Mouse (Mus musculus) thymus, postnatal 4 days (tissue): ENCODE measurements at regions not wholly inside any gene's neighbourhood (a gene's known extent, or its start where the extent isn't known, plus 50 kb on each side); places are given as distances from the start of the nearest gene placed in this dataset.
"Not testable (repeated sequence)": the region's sequence is repeated elsewhere in the genome, so short reads cannot be mapped to it uniquely, and the experiment has no call there.

ENCODE experiments used
- DNase-seq: peaks from one replicate; pipeline ENCODE4 v3.0.0; 2021

- no peak for DNase-seq
Measured at GRCm38 (mm10) chr11:22573166-22573565, 61.3 kb downstream of the Tmem17 start.

- no peak for DNase-seq
Measured at GRCm38 (mm10) chr11:22573802-22574201, 61.9 kb downstream of the Tmem17 start.

- DNase-seq: no peak
Measured at GRCm38 (mm10) chr11:22574506-22574905, 62.6 kb downstream of the Tmem17 start.

DNA sequence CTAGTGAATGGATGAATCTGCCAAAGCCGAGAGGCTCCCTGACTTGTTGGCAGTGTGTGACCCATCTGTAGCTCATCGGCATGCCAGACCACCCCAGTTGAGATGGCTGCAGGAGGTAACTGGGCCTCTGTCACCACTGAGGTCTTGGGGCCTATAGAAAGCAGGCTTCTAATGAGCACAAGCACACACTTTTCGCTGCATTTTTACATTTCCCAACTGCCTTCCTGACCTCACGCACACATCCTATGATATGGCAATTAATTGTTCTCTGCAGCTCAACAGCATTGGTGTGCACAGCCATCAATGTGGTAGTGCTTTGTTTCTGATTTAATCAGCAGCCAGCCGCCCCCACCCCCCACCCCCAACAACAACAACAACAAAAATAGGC lies 72.2 kb downstream of the Tmem17 start:
- DNase-seq: no peak

- DNase-seq: no peak
Measured at GRCm38 (mm10) chr11:22584488-22585158, 72.7 kb downstream of the Tmem17 start.

DNA sequence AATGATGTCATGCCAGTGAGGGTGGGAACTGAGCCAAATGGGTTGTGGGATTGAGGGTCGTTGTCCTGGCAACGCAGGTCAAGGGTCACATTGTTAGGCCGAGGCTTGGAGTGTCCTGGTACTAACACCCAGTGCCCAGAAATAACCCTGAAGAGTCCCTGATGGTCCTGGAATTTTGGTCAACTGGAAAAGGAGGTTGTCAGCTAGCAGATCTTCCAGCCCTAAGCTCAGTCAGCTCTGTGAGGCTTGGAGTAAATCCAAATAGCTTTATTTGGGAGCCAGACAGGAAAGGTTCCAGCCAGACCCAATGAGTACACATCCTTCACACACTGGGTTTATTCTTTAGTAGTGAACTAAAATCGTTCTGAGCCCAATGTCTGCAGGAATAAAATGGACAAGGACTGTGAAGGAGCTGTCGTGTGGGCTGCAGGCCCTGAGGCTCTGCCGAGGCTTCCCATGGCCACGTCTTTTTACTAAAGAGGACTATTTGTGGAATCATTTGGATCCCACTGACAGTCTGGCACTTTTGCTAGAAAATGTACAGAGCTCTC lies 75.9 kb downstream of the Tmem17 start:
- no peak for DNase-seq

- no peak for DNase-seq
Measured at GRCm38 (mm10) chr11:22588546-22588945, 76.7 kb downstream of the Tmem17 start.

DNA sequence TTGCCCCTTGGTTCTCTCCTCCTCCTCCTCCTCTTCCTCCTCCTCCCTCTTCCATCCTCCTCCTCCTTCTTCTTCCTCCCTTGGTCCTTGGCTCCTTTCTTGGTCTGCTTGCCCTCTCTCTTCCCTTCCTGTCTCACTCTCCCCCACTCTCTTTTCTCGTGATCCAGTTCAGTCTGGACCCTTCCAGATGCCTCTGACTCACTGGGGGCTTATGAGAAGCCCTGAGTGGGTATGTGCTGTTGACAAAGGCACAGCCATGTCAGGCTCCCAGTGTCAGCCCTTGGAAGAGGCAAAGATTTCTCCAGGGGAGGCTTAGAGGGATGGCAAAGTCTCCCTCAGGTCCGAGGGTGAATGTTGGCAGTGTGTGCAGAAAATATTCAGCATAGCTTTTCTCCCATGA lies 78.0 kb downstream of the Tmem17 start:
- no peak for DNase-seq

DNA sequence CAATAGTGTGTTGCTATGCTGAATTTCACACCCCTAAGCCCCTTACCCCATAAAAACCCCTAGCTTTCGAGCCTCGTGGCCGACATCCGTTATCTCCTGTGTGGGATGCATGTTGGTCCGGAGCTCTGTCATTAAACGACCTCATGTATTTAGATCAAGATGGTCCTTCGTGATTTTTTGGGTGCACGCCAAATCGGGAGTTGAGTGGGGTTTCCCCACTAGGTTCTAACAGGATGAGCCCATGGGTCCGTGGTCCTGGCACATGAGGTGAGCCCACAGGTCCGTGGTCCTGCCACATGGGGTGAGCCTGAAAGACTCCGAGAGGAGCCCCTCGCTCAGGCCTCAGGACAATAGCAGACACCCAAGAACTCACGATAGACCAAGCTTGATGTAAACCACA lies 79.2 kb downstream of the Tmem17 start:
- not testable (repeated sequence) for DNase-seq

DNA sequence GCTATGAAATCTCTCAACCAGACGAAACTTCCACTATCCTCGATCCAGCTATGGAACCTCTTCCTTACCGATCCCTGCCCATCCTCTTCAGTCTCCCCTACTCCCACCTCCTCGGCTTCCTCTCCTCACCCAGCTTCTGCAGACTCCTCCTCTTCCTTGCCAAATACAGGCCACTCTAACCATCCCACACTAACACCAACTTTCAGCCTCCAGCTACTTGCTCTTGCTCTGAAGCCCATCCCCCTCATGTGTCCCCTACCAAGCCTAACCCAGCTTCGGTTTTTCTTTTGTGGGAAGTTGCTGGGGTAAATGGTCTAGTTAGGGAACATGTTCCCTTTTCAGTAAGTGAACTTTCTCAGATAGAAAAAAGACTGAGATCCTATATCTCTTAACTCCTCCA lies 80.8 kb downstream of the Tmem17 start:
- no peak for DNase-seq

DNA sequence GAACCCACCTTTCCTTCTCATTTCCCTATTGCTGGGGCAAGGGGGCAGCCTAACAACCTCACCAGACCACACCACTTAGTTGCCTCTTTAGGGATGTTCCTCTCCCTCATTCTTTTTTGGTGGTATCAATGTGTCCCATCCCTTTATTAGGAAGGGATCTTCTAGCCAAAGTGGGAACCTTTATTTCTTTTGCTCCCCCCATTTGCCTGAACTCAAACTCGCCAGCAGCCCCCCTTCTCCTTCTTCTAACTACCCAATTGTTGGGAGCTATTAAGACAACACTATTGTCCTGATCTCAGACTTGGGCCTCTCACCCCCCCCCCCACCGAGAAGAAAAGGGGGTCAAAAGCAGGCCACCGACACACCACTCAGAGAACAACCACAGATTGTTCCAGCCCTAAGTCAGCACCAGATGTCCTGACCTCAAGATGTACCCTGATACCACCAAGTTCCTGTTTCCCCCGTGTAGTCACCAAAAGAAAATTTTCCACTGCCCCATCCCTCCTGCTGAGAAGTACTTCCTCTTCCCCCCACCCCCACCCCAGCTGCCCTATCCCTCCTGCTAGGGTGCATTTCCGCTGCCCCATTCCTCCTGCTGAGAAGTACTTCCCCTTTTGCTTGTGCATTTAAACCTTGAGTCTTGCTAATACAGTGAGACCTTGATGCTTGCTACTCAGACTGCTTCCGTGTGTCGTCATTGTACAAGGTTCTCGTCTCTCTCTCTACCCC lies 84.4 kb downstream of the Tmem17 start:
- DNase-seq: no peak

GRCm38 (mm10) chr11:22596805-22597149 lies 84.9 kb downstream of the Tmem17 start:
- DNase-seq: no peak

- no peak for DNase-seq
Measured at GRCm38 (mm10) chr11:22600370-22600769, 88.5 kb downstream of the Tmem17 start.

- no peak for DNase-seq
Measured at GRCm38 (mm10) chr11:22601977-22602376, 90.1 kb downstream of the Tmem17 start.

- no peak for DNase-seq
Measured at GRCm38 (mm10) chr11:22602610-22603009, 90.7 kb downstream of the Tmem17 start.

- no peak for DNase-seq
Measured at GRCm38 (mm10) chr11:22603397-22603796, 91.5 kb downstream of the Tmem17 start.

- DNase-seq: no peak
Measured at GRCm38 (mm10) chr11:22606380-22606779, 94.5 kb downstream of the Tmem17 start.

DNA sequence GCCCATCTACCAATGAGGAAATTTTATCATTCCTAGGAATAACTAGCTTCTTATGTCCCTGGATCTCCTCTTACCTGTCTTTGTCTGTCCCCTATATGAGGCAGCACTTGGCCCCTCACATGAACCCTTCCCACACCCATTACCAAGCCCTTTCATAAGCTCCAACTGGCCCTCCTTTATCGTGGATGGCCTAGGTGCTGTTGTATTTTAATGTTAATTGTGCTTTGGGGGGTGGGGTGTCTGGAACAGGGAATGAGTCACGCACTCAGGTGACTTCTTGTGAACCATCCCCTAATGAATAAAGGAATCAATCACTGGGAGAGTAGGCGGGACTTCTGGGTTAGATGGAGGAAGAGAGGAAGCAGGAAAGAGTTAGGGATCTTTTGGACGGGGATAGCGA lies 95.8 kb downstream of the Tmem17 start:
- no peak for DNase-seq

DNA sequence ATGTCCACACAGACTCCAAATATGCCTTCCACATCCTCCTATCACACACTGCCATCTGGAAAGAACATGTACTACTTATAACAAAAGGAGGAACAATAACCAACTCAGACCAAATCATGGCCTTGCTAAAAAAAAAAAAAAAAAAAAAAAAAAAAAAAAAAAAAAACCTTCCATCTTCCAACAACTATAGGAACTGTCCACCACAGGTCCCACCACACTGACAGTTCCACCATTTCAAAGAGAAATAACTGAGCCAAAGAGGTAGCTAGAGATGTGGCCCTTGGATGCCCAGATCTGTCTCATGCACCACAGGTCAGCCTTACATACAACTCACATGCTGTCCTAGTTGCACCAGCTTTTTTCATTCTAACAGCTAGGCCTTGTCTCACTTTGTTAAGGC lies 97.1 kb downstream of the Tmem17 start:
- DNase-seq: no peak

- no peak for DNase-seq
Measured at GRCm38 (mm10) chr11:22610433-22611101, 98.7 kb downstream of the Tmem17 start.

DNA sequence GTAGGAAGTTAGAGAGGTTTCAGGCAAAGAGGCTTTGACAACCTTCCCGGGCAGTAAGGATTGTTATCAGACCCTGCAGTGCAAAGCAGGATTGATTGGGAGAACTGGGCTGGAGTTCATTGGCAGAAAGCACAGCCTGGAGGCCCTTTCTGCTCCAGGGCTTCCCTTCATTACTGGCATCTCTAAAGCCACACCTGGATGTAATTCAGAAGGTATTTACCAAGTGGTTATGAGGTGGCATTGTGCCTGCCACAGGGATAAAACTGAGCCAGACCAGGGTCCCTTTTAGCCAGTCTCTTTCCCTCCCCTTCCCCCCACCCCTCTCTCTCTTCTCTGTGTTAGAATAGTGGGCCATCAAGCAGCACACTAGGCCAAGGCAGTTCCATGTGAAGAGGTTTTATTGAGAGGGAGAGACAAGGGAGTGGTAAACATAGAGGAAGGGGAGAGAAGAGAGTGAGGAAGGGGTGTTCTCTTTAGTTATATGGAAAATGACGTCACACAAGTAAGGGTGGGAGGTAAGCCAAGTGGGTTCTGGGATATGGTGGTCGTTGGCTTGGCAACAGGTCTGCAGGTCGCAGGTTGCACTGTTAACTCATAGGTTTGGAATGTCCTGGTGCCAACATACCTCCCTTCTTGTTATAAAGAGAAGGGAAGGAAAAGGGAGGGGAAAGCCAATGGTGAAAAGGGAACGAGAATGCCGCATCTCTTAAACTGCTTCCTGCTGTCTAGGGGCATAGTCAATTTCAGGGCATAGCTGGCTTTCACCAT lies 99.4 kb downstream of the Tmem17 start:
- DNase-seq: no peak

DNA sequence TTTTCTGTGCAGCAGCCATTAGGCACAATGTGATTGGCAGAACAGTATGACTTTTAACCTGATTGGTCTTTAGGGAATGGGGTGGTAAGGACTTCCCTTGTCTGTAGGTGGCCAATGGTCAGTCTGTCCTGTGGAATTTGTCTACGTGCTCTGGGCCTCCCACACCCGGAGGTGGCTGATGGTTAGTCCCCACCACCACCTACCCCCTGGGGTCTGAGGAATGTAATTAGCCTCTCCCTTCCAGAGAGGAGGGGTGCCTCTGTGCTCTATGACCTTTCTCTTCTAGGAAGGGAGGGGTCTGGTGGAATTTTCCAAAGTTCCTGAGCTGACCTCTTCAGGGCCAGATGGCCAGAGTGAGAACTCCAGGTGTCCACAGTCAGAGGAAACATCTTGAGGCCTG lies 101.6 kb downstream of the Tmem17 start:
- no peak for DNase-seq

DNA sequence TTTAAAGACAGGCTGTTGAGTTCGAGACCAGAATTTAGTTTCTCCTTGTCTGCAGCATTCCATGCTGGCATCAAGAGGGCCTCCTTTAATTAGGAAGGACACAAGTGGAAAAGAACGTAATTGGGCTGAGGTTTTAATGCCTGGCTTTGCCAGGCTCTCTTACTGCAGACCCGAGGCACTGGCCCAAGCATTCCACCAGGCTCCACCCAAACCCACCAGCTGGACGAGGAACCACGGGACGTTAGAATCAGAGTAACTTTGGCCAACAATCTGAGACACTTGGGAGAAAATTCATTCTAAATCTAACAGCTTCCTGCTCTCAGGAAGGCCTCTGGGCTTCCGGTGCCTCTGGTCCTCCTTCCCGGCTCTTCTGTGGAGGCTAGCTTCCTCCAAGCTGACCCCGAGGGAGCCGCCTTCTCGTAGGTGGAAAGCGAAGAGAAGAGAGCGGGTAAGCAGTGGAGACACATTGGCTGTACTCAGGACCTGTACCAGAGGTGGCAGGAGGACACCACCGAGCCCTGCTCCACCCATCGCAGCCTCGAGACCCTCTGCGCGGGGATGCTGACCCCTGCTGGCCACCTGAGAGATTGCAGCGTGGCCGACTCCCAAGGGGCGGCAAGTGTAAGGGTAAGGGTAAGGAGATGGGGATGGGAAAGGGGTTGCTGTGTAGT lies 105.5 kb downstream of the Tmem17 start:
- peak; percentile 93 for DNase-seq
